Mouse (Mus musculus): ENCODE measurements at regions not wholly inside any gene's neighbourhood (a gene's known extent, or its start where the extent isn't known, plus 50 kb on each side); places are given as distances from the start of the nearest gene placed in this dataset.

GRCm38 (mm10) chr14:105404241-105404640, 145.9 kb downstream of the Ndfip2 start:
- TF ChIP-seq UBTF (IDR thresholded peaks at IDR 0.05; ENCODE audit: low read depth, low read length), result no peak
- no peak for TF ChIP-seq CTCF (conservative IDR thresholded peaks at IDR 0.05 in 1 of 2, IDR thresholded peaks at IDR 0.05 in 1 of 2; ENCODE audit: low read depth in 2 of 2, low read length in 2 of 2)
- no peak for TF ChIP-seq BHLHE40 (IDR thresholded peaks at IDR 0.05; ENCODE audit: low read depth, low read length)
- TF ChIP-seq KAT2A (IDR thresholded peaks at IDR 0.05; ENCODE audit: insufficient replicate concordance, low read length), result no peak
- no peak for TF ChIP-seq POLR2A (IDR thresholded peaks at IDR 0.05; ENCODE audit: low read depth, low read length)
- TF ChIP-seq MAX (IDR thresholded peaks at IDR 0.05; ENCODE audit: low read length), result no peak
- TF ChIP-seq CHD1 (IDR thresholded peaks at IDR 0.05; ENCODE audit: low read depth, low read length), result no peak
- no peak for TF ChIP-seq PAX5 (IDR thresholded peaks at IDR 0.05; ENCODE audit: low read length)
- TF ChIP-seq ZKSCAN1 (IDR thresholded peaks at IDR 0.05; ENCODE audit: borderline replicate concordance, low read depth, low read length), result no peak
- no peak for TF ChIP-seq ZNF384 (IDR thresholded peaks at IDR 0.05; ENCODE audit: low read depth, low read length)
- TF ChIP-seq USF1 (IDR thresholded peaks at IDR 0.05; ENCODE audit: low read depth, low read length), result no peak
- no peak for TF ChIP-seq E2F4 (IDR thresholded peaks at IDR 0.05; ENCODE audit: insufficient replicate concordance, low read depth, low read length)

Data from CH12.LX (cell line).